Mouse (Mus musculus) adrenal gland, adult (tissue): ENCODE results near the gene Art3.

Experiments used
- DNase-seq, 2 experiments: peaks; one replicate each; pipeline ENCODE4 v3.0.0; 2022 to 2023; ENCODE audit warnings: low spot score in 1 of 2; ENCODE audit not compliant: inconsistent age in 2 of 2

Gene Art3

DNA sequence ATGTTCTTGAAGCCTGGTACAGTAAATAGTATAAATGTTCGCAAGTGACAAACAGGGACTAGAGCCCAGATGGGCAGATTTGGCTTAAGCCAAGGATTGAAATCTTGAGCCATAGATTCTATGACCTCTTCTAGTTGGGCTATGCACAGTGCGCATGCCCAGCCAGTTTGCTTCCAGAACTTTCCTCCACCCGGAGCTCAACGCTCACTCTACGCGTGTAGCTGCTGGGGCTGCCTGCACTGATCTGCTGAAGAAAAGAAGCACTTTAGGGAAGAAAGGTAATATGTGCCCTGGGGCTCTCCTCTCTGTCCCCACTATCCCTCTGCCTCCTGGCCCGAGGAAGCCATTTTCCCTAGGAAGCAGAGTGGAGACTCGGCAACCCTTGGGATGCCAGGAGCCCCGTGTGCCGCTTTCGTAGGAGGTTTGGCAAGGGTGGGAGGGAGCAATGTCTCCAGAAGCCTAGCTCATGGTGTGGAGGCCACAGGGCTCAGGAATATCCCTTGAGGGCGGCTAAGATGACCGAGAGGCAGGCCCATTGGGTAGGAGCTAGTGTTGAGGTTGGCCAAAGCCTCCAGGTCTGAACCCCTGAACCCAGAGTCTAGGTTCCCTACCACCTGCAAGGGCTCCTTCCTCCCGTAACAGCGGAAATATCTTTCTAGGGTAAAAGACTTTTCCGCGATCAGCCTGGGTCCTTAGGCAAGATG lies at the start of gene Art3:
TSS of gene Art3 (plus strand) at position 193 of the 704 bp plus-strand sequence.
- DNase-seq, result peak in 1 of 2 experiments; percentile 49

DNA sequence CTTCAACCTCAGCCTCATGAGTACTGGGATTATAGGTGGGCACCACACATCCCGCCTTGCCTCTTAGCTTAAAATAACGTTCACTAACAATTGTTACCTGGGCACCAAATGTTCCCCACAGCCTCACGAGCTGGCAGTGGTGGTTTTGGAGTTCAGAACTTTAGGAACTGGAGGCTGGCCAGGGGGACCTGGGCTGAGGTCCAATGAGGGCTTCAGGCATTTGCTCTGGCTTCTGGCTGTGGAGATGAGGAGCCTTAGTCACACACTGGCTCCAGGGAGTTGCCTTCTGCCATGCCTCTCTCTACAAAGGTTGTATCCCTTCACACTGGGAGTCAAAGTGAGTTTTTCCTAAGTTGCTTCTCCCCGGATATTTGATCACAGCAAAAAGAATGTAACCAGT lies 49.1 kb upstream of the Art3 start:
- peak in 1 of 2 experiments; percentile 51 for DNase-seq

DNA sequence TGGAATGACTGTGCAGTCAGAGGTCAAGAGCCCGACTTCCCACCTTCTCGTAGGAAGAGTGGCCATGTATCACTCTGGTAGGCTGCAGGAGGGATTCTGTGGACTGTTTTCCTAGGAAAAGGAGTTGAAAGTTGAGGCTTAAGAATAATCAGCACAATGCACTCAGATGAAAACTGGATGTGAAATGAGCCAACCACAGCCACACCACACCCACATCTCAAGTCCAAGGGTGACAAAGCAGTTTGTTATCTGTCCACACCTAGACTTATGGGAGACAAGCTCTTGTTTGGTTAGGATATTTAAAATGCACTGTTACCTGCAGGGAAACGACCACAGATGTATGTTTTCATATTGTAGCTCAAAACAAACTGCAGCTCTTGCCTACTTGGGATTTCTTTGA lies 48.5 kb upstream of the Art3 start:
- DNase-seq, result no peak

GRCm38 (mm10) chr5:92287840-92288239 lies 43.8 kb upstream of the Art3 start:
- DNase-seq, result no peak

GRCm38 (mm10) chr5:92291652-92292414 lies 39.8 kb upstream of the Art3 start:
- no peak for DNase-seq

DNA sequence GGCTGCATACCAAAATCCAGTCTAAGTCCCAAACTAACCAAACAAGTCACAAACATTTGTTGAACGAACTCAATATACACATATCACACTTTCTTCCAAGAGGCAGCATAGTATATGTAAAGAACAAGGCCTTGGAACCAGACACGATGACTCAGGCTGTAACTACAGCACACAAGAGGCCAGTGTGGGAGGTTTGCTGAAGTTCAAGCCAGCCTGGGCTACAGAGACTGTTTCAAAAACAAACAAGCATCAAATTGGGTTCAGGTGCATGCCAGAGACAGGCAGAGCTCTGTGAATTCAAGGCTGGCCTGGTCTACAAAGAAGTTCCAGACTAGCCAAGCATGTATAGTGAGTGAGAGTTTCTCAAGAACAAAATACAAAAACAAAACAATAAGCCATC lies 37.1 kb upstream of the Art3 start:
- DNase-seq, result peak; percentile 35 to 59

DNA sequence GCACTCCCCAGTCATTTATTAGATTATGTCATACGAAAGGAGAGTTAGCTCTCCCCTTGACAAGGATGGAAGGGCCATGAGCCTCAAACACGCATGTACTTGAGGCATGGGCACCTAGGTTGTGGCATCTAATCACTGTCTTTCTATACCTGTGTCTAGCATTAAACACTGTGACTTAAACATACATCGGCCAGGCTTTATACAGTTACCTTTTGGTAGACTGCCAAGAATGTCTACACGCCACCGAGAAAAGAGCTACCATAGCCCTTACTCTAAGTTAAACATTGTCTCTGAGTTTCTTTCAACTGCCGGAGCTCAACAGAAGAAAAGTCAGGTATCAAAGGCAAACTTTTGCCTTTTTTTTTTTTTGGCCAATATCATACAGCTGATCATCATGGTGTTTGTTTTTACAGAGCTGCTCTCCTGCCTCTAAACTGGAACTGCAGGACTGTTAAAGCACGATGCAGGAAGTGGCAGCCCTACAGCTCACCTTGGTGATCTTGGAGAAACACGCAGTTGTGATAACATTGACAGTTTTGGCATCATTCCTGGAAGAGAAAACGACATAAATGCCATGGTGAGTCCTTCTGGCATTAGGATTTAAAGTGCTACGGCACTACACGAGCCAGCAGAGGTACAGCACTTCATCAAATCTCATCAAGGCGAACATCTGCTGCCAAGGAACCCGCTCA lies 29.3 kb upstream of the Art3 start:
- DNase-seq, result peak in 1 of 2 experiments; percentile 49

DNA sequence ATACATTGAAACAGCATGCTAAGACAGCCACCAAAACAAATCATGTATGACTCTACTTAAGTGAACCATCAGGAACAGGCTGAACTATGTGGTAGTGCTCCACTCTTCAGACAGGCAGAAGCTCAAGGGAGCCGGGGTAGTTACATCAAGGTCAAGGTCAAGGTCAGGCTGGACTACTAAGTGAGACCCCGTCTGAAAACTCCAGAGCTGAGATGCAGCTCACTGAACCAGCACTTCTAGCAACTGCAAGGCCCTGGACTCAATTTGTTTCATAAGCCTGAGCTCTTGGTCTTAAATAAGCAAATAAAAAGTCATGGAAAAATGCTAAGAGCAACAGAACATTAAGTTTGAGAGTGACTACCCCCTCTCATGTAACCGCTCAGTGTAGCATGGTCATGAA lies 27.3 kb upstream of the Art3 start:
- peak; percentile 37 to 64 for DNase-seq

DNA sequence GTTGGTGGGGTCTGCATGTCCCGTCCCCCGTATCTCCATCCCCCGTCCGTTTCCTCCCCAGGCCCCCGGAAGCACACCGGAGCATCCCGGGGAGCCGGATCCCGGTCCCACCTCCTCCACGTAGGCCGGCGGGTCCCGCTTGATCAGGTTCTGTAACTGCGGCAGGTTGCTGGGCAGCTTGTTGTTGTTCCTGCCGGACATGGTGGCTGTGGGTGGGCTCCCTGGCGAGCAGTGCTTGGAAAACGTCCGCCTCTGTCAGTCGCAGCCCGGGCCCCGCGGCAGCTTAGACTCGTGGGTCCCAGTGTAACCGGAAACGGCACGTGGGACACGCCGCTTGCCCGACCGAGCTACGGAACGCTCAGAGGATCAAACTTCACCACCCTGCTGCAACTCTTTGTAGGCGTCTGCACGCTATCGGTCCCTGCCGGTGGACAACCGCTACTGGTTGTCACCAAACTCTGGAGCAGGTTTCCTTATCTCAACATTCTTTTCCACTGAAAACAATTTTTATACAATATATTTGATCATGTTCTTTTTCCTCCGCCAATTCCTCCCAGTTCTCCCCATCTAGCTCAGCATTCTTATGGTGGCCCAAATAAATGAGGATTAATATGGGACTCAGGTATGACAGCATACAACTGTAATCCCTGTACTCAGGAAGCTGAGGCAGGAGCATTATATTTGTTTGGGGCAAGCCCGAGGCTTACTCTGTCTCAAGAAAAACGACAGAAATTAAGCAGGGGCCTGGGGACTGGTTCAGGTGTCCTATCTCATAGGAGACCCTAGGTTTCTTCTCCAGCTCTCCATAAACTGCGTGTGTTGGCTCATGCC lies 21.7 kb upstream of the Art3 start, which contains the start of gene Sdad1:
TSS of gene Sdad1 (minus strand) at position 799 of the 831 bp plus-strand sequence.
- peak; percentile 94 to 98 for DNase-seq

DNA sequence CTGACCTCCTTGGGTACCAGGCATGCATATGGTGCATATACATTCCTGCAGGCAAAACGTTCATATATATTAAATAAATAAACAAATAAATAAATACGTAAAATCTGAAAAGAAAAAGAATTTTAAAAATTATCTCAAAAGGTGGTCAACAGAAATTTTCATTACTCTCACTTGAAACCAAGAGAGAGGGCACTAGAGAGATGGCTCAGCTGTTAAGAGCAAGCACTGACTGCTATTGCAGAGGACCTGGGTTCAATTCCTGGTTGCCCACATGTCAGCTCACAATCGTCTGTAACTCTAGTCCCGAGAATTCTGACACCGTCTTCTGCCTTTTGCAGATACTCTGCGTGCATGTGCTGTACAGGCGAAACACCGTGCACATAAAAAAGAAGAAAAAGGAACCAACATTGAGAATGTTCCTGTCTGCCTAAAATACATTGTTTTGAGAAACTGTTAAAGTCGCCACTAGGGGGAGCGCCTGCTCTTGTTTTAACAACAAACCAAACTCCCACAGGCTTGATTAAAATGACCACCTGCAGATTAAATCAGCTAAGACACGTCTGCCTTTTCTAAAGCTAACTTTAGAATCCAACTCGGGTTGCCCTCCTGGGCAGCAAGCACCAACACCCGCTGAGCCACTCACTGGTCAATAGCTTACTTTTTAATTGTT lies 19.4 kb upstream of the Art3 start:
- peak; percentile 79 to 96 for DNase-seq

GRCm38 (mm10) chr5:92313776-92314175 lies 17.9 kb upstream of the Art3 start:
- DNase-seq, result no peak

DNA sequence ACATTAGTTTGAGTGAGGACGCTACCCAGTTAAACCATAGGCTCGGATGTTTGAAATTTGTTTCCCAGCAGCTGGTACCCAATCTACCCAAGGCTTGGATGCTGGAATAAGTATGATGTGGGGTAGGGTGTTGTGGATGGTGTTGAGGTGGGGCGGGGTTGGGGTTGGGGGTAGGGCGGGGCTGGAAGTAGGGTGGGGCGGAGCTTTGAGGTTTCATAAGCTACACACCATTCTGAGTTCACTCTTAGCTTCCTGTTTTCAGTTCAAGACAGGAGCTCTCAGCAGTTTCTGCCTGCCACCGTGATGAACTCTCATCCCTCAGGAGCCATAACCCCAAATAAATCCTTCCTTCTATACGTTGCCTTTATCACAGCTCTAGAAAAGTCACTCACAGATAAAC lies 13.5 kb upstream of the Art3 start:
- no peak for DNase-seq

- no peak for DNase-seq
Observed at GRCm38 (mm10) chr5:92318596-92318995, 13.0 kb upstream of the Art3 start.

- peak in 1 of 2 experiments; percentile 55 for DNase-seq
Observed at GRCm38 (mm10) chr5:92321631-92322400, 9.8 kb upstream of the Art3 start.

DNA sequence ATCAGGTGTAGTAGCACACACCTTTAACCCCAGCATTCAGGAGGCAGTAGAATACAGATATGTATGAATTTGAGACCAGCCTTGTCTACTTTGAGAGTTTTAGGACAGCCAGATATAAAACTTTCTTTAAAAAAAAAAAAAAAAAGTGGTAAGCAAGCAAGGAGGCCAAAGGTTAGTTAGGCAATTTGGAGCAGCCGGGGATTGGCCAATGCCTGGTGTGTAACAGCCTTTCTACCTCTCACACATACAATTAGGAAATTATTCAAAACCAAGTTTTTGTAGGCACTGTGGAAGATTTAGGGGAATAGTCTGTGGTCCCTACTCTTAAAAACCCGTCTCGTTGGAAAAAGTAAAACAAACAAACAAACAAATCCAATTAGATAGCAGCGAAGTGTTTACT lies 9.0 kb upstream of the Art3 start:
- DNase-seq, result peak in 1 of 2 experiments; percentile 46

- peak in 1 of 2 experiments; percentile 74 for DNase-seq
Observed at GRCm38 (mm10) chr5:92323264-92323663, 8.4 kb upstream of the Art3 start.

GRCm38 (mm10) chr5:92327367-92327766 lies 4.3 kb upstream of the Art3 start:
- DNase-seq, result no peak

- no peak for DNase-seq
Observed at GRCm38 (mm10) chr5:92327929-92328328, 3.7 kb upstream of the Art3 start, which contains the start of gene Cxcl9. Gene Cxcl9 (minus strand): TSS chr5:92328079.

GRCm38 (mm10) chr5:92331122-92331521 lies 505 bp upstream of the Art3 start:
- DNase-seq, result no peak
